Mouse (Mus musculus) kidney, postnatal 0 days (tissue): ENCODE results near the gene Tmem208. TPM values are rescaled to one million over a fixed set of nuclear protein-coding genes. Genes with fewer than 3 reads are reported as not detected.
"Not testable (repeated sequence)": the region's sequence is repeated elsewhere in the genome, so short reads cannot be mapped to it uniquely, and the experiment has no call there.

Experiments used
- ATAC-seq: fragments of 200-750 bp; cut with Nextera tagmentation; replicated peaks from 2 replicates; pipeline ENCODE4 v1.8.0; 2017; ENCODE audit warnings: low read depth, moderate number of reproducible peaks, moderate TSS enrichment, moderate library complexity; ENCODE audit not compliant: low FRiP score
- DNase-seq: peaks from one replicate; pipeline ENCODE4 v3.0.0-alpha.2; 2016; ENCODE audit warnings: low spot score
- H3K27ac ChIP-seq: fragments of 300-500 bp; sonication (generic); 2 replicates; pipeline ENCODE4 v1.5.1; 2014; ENCODE audit warnings: mild to moderate bottlenecking
- H3K27me3 ChIP-seq: fragments of 300-500 bp; sonication (generic); 2 replicates; pipeline ENCODE4 v1.6.1; 2014; ENCODE audit warnings: low read length, mixed read lengths; ENCODE audit not compliant: insufficient read depth
- H3K36me3 ChIP-seq: fragments of 300-500 bp; sonication (generic); 2 replicates; pipeline ENCODE4 v1.6.1; 2014; ENCODE audit warnings: low read length, mixed read lengths; ENCODE audit not compliant: insufficient read depth
- H3K4me1 ChIP-seq: fragments of 300-500 bp; sonication (generic); replicated peaks from 2 replicates; pipeline ENCODE4 v1.6.1; 2014; ENCODE audit warnings: antibody characterized with exemption, low read length, mixed read lengths; ENCODE audit not compliant: insufficient read depth
- H3K4me2 ChIP-seq: fragments of 300-500 bp; sonication (generic); 2 replicates; pipeline ENCODE4 v1.6.1; 2014; ENCODE audit warnings: mild to moderate bottlenecking, low read length, moderate library complexity, mixed read lengths
- H3K4me3 ChIP-seq: fragments of 300-500 bp; sonication (generic); replicated peaks from 2 replicates; pipeline ENCODE4 v1.5.1; 2014; ENCODE audit warnings: low read depth, low read length
- H3K9ac ChIP-seq: fragments of 300-500 bp; sonication (generic); 2 replicates; pipeline ENCODE4 v1.6.1; 2014; ENCODE audit warnings: low read depth, low read length
- H3K9me3 ChIP-seq: fragments of 300-500 bp; sonication (generic); replicated peaks from 2 replicates; pipeline ENCODE4 v1.6.1; 2016; ENCODE audit warnings: low read length, inconsistent platforms, mixed read lengths
- CTCF ChIP-seq: IDR thresholded peaks from 2 replicates; pipeline ENCODE4 v1.5.1; 2016; ENCODE audit warnings: antibody characterized with exemption, low read depth, mild to moderate bottlenecking, moderate library complexity
- WGBS: fragments of 180-500 bp; shearing (Covaris S2); extraction: QIAGEN DNeasy Blood & Tissue Kit; methylation state at CpG from one replicate; pipeline ENCODE4 v1.1.7; 2014; 5-methylcytosine and 5-hydroxymethylcytosine counted together
- polyA plus RNA-seq: library from polyadenylated mRNA; unstranded; fragments of >200 nt; fragmentation: Nextera tagmentation; extraction: Ambion mirVana; gene quantifications from 2 replicates; pipeline ENCODE4 v1.2.1, GENCODE M21; 2015

Tmem208 gene
- polyA plus RNA-seq, 1 experiment from 2014 or later: 140 TPM

DNA sequence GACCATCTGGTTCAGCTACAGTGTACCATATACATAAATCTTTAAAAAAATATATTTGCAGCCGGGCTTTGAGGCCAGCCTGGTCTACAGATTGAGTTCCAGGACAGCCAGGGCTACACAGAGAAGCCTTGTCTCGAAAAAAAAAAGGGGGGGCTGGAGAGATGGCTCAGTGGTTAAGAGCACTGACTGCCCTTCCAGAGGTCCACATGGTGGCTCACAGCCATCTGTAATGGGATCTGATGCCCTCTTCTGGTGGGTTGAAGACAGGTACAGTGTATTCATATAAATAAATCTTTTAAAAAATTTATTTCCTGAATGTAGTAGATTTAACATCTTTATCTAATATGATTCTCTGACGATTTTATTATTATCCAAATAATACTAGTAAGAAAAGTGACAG, 34.4 kb upstream of the Tmem208 start:
- peaks cover 18% of the 10 kb centered on the region for H3K4me1 ChIP-seq
- TF ChIP-seq CTCF: peak; percentile 33; the same call in 1 of the 2 replicates
- H3K9me3 ChIP-seq, H3K4me2 ChIP-seq, H3K9ac ChIP-seq, H3K4me3 ChIP-seq, ATAC-seq, H3K27ac ChIP-seq, H3K36me3 ChIP-seq, DNase-seq, H3K27me3 ChIP-seq: not testable (repeated sequence)
- WGBS: 73% methylated on average over 3 of the region's 3 CpGs

DNA sequence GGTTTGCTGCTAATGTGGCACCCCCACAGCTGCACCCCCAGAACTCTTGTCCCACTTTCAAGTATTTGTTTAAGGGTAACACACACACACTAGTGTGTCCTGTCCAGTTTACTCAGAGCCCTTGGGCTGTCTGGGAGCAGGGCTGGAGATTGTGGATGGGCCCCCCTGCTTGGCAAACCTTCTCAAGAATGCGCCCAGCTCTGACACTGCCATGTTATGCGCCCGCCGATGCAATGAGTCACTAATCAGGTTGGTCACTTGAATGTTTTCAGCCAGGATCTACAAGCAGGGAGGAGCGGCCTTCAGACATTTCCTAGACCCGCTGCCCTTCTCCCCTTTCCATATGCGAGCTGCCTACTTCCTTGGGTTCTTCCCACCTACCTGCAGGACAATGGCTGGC, 33.7 kb upstream of the Tmem208 start:
- ATAC-seq (no peak), DNase-seq (no peak)
- Histone ChIP-seq H3K4me3 (no peak overlapping the region), H3K27ac (no peak overlapping the region), H3K27me3 (peaks cover 4% of the 10 kb centered on the region; the same call in 1 of the 2 replicates), H3K9ac (no peak overlapping the region), H3K4me1 (peaks cover 18% of the 10 kb centered on the region), H3K9me3 (no peaks in the 10 kb centered on the region), H3K4me2 (no peak overlapping the region), H3K36me3 (no peaks in the 10 kb centered on the region)
- no peak for TF ChIP-seq CTCF
- WGBS: 73% methylated on average over 7 of the region's 7 CpGs

DNA sequence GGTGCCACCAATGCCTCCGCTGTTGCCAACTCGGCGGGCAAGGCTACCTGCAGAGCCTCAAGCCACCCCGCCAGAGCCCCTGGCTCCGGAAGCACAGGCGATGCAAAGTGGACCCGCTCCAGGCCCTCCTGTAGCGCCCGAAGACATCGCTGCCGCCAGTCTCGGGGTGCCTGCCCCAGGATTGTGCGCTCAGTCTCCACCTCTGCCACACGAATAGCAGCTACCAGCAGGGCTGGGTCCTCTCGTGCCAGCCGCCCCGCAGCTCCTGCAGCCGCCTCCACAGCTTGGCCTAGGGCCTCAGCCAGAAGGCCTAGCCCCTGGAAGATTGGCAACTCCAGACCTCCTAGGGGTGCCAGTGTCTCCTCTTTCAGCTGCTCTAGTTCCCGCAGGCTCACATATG, 32.7 kb upstream of the Tmem208 start:
- 71% methylated on average over 19 of the region's 19 CpGs for WGBS
- ATAC-seq: no peak
- DNase-seq: no peak
- H3K9me3 ChIP-seq: no peaks in the 10 kb centered on the region
- peaks cover 4% of the 10 kb centered on the region; the same call in 1 of the 2 replicates for H3K27me3 ChIP-seq
- H3K27ac ChIP-seq: no peak overlapping the region
- H3K9ac ChIP-seq: no peak overlapping the region
- no peaks in the 10 kb centered on the region for H3K36me3 ChIP-seq
- H3K4me3 ChIP-seq: no peak overlapping the region
- no peak overlapping the region for H3K4me2 ChIP-seq
- H3K4me1 ChIP-seq: peaks cover 21% of the 10 kb centered on the region
- no peak for TF ChIP-seq CTCF

DNA sequence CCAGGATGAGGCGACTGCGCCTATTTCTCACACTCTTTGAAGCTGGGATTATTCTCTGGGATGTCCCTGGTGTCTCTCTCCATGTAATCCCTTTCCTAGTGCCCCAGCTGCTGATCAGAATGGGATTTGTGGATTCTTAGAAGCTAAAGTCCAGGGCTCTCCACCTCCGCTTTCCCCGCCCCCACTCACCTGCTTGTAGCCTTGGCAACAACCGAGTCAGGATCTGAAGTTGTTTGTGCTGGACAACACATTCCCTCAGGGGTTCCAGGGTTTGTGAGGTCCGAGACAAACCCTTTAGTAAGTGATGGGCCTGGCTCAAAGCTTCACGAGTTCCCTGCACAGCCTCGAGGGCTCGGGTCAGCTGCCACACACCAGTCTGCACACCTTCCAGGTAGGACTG, 31.4 kb upstream of the Tmem208 start:
- H3K4me2 ChIP-seq: peak overlapping the region; percentile 23
- 0 out of 2 replicates have a peak overlapping the region, but pooled peaks have one; percentile 18 for H3K4me3 ChIP-seq
- H3K27ac ChIP-seq: no peak overlapping the region
- WGBS: 68% methylated on average over 9 of the region's 9 CpGs
- H3K4me1 ChIP-seq: peaks cover 19% of the 10 kb centered on the region
- TF ChIP-seq CTCF: no peak
- DNase-seq: no peak
- ATAC-seq: no peak
- no peak overlapping the region for H3K9ac ChIP-seq
- H3K27me3 ChIP-seq: peaks cover 4% of the 10 kb centered on the region; the same call in 1 of the 2 replicates
- H3K9me3 ChIP-seq: no peaks in the 10 kb centered on the region
- 0 out of 2 replicates have a peak, but pooled peaks cover 4% of the 10 kb centered on the region for H3K36me3 ChIP-seq

DNA sequence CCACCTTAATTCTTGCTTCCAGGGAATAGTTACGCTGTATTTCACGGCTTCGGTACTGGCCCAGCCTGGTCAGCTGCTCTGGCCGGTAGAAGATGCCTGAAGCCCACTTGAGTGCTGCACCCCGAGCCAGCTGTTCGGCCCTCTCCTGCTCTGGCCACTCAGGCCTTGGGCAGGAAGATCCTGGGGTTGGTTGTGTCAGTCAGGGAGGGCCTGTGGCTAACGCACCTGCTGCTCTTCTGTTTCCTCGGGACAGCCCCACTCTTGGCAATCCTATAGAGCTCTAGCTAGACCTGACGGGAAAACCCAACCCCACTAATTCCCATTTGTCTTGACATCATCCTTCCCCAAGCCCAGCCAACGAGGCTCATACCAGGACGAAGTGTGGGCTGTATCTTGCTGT, 30.9 kb upstream of the Tmem208 start:
- WGBS: 67% methylated on average over 11 of the region's 11 CpGs
- Histone ChIP-seq H3K4me3 (peak overlapping the region; percentile 18; the same call in 1 of the 2 replicates), H3K4me2 (peak overlapping the region; percentile 23), H3K36me3 (peaks cover 8% of the 10 kb centered on the region), H3K4me1 (peaks cover 14% of the 10 kb centered on the region), H3K27me3 (peaks cover 3% of the 10 kb centered on the region; the same call in 1 of the 2 replicates), H3K27ac (peak overlapping the region; percentile 76; the same call in 1 of the 2 replicates), H3K9ac (no peak overlapping the region), H3K9me3 (no peaks in the 10 kb centered on the region)
- DNase-seq (no peak), ATAC-seq (no peak)
- TF ChIP-seq CTCF: no peak

DNA sequence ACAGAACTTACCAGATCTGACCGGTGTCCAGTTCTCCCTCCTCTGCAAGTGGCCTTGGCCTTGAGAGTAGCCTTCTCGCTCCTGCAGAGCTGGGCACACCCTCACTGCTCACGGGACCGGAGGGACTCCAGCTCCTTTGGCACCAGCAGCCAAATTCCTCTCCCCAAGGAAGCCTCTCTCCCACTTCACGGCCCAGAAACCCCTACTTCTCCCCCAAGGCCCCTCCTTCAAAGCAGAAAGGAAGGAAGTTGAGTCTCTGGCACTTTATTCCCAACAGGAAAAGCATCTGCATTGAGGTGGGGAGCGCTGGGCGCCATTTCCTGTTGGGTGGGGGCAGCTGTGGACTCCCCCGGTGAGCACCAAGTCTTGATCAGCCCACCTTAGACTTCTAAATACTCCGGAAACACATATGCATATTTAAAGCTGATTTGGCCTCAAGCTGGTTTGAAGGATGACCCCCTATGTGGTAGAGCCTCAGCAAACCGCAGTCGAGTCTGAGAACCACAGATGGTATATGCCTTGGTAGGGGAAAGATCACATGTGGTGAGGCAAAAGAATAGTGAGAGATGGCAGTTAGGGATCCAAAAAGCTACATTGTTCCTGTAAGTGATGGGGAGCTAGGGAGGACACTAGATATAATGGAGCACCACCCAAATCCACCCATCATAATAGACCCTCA, 30.1 kb upstream of the Tmem208 start, which contains the start of gene Exoc3l:
Gene Exoc3l, minus strand, starts transcription at position 207 of the 679 bp plus-strand sequence.
- Histone ChIP-seq H3K36me3 (peaks cover 16% of the 10 kb centered on the region), H3K27ac (peak within 1 kb of the TSS; percentile 76), H3K4me3 (peak within 1 kb of the TSS; percentile 95), H3K4me2 (peak within 1 kb of the TSS; percentile 88), H3K27me3 (no peaks in the 10 kb centered on the region), H3K9me3 (no peaks in the 10 kb centered on the region), H3K9ac (0 out of 2 replicates have a peak within 1 kb of the TSS, but pooled peaks have one; percentile 13), H3K4me1 (peaks cover 11% of the 10 kb centered on the region)
- 53% methylated on average over 11 of the region's 11 CpGs for whole genome bisulfite sequencing
- DNase-seq (peak; percentile 59), ATAC-seq (no peak)
- no peak for TF ChIP-seq CTCF
